Mouse (Mus musculus): ENCODE data around the gene Gcsh. TPM values are rescaled to one million over a fixed set of nuclear protein-coding genes. Genes with fewer than 3 reads are reported as not detected.
A peak's percentile ranks its signal among the peaks of the same experiment; 100 is the strongest.

Gene Gcsh
- total and polyA plus RNA-seq, 2 experiments from 2014 or later = 50.2 to 92.0 TPM

- H3K27ac ChIP-seq (ENCODE audit: low read depth, low read length) = no peak overlapping the region
These were observed 829 bp upstream of the Gcsh start for GRCm38 (mm10) chr8:116994016-116994716.

DNA sequence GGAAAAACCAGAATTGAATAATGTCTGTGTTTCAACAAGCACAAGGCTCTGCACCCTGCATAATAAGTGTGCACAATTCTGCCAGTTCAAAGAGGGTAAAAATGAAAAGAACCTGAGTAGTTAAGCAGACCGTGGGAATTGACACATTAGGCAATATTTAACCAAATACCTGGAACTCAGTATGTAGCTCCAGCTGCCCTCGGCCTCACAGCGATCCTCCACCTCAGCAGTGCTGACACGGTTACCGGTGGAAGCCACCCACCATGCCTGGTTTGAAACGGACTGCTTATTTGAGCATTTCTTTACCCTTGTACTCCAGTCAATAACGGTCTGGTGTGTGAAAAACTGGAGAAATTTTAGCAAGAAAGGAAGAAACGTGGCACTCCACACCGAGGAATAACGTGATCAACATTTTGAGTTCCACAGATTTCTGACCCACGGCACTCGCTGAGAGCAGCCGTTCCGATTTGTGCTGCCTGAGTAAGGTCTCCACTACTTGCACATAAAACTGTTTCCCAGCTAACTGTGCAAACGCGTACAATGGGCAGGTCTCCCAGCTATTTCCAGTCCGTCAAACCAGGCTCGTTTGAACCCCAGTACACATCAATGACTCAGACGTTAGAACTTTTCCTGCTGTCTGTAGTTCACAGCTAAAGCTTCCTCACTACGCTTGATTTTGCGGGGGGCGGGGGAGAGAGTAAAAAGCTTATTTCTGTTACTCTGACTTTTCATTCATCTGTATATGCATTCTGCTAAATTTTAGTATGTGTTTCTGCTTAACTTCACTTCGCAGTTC lies 963 bp downstream of the Gcsh start:
- Histone ChIP-seq H3K27ac (ENCODE audit: low read depth, low read length) (no peak overlapping the region), H3K9me3 (ENCODE audit: low read length) (no peaks in the 10 kb centered on the region), H3K4me2 (ENCODE audit: low read depth) (peak overlapping the region; percentile 86), H3K36me3 (ENCODE audit: insufficient read depth) (no peaks in the 10 kb centered on the region), H3K27me3 (ENCODE audit: insufficient read depth, low read length) (no peaks in the 10 kb centered on the region), H3K9ac (peak overlapping the region; percentile 58), H3K4me3 (ENCODE audit: low read depth, low read length) (peak overlapping the region; percentile 66), H3K4me1 (ENCODE audit: insufficient read depth) (peaks cover 9% of the 10 kb centered on the region; the same call in 1 of the 2 replicates)
- DNase-seq (no peak), ATAC-seq (no peak)
- WGBS = 4% methylated on average over 23 of the region's 23 CpGs
- no peak for TF ChIP-seq CTCF (IDR thresholded peaks at IDR 0.05; ENCODE audit: low read depth)

More at GRCm38 (mm10) chr8:116994016-116994716, 829 bp upstream of the Gcsh start:
- Histone ChIP-seq H3K4me3 (ENCODE audit: low read depth, low read length) (peak overlapping the region; percentile 66), H3K4me2 (ENCODE audit: low read depth) (peak overlapping the region; percentile 86), H3K36me3 (ENCODE audit: insufficient read depth) (no peaks in the 10 kb centered on the region), H3K4me1 (ENCODE audit: insufficient read depth) (peaks cover 9% of the 10 kb centered on the region; the same call in 1 of the 2 replicates), H3K9ac (peak overlapping the region; percentile 40; the same call in 1 of the 2 replicates), H3K27me3 (ENCODE audit: insufficient read depth, low read length) (no peaks in the 10 kb centered on the region), H3K9me3 (ENCODE audit: low read length) (no peaks in the 10 kb centered on the region)
- 60% methylated on average over 11 of the region's 11 CpGs for WGBS
- TF ChIP-seq CTCF (IDR thresholded peaks at IDR 0.05; ENCODE audit: low read depth) = no peak
- ATAC-seq (no peak), DNase-seq (no peak)

- Histone ChIP-seq H3K4me1 (ENCODE audit: insufficient read depth) (peaks cover 9% of the 10 kb centered on the region; the same call in 1 of the 2 replicates), H3K4me3 (ENCODE audit: low read depth, low read length) (no peak overlapping the region), H3K4me2 (ENCODE audit: low read depth) (no peak overlapping the region), H3K9me3 (ENCODE audit: low read length) (no peaks in the 10 kb centered on the region), H3K27ac (ENCODE audit: low read depth, low read length) (no peak overlapping the region), H3K36me3 (ENCODE audit: insufficient read depth) (no peaks in the 10 kb centered on the region), H3K27me3 (ENCODE audit: insufficient read depth, low read length) (no peaks in the 10 kb centered on the region), H3K9ac (no peak overlapping the region)
- no peak for ATAC-seq
- DNase-seq = no peak
- WGBS = 77% methylated on average over 8 of the region's 8 CpGs
- no peak for TF ChIP-seq CTCF (IDR thresholded peaks at IDR 0.05; ENCODE audit: low read depth)
These were observed 2.1 kb downstream of the Gcsh start for GRCm38 (mm10) chr8:116991241-116991640.

GRCm38 (mm10) chr8:116989842-116990241 lies 3.5 kb downstream of the Gcsh start:
- peaks cover 9% of the 10 kb centered on the region; the same call in 1 of the 2 replicates for H3K4me1 ChIP-seq (ENCODE audit: insufficient read depth)
- no peak for ATAC-seq

DNA sequence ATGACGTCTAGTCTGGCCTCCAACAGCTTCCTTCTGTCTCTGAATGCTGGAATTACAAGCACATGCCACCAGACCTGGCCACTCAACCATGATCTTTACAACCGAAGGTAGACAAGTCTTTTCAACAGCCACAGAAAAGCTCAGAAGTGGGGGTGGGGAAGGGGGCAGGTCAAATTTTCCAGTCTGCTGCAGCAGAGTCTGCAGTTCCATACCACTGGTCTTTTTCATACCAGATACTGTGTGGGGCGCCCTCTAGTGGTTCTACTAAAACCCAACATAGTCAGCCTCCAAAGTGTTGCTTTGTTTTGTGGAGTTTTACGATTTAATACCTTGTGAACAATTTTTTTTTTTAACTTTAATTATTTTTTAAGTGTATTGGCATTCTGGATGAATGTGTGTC lies 13.2 kb downstream of the Gcsh start:
- no peaks in the 10 kb centered on the region for H3K27me3 ChIP-seq (ENCODE audit: insufficient read depth, low read length)
- no peaks in the 10 kb centered on the region for H3K9me3 ChIP-seq (ENCODE audit: low read length)
- 0 out of 2 replicates have a peak, but pooled peaks cover 2% of the 10 kb centered on the region for H3K4me1 ChIP-seq (ENCODE audit: insufficient read depth)
- no peak for ATAC-seq
- peak; percentile 80 for DNase-seq
- H3K9ac ChIP-seq = no peak overlapping the region
- peak; percentile 74 for TF ChIP-seq CTCF (IDR thresholded peaks at IDR 0.05; ENCODE audit: low read depth)
- WGBS = 7% methylated on average over 4 of the region's 4 CpGs
- H3K4me3 ChIP-seq (ENCODE audit: low read depth, low read length) = no peak overlapping the region
- no peak overlapping the region for H3K4me2 ChIP-seq (ENCODE audit: low read depth)
- H3K36me3 ChIP-seq (ENCODE audit: insufficient read depth) = no peaks in the 10 kb centered on the region; the same call in 1 of the 2 replicates
- H3K27ac ChIP-seq (ENCODE audit: low read depth, low read length) = no peak overlapping the region

More at GRCm38 (mm10) chr8:116989842-116990241, 3.5 kb downstream of the Gcsh start:
- no peaks in the 10 kb centered on the region for H3K27me3 ChIP-seq (ENCODE audit: insufficient read depth, low read length)
- H3K9me3 ChIP-seq (ENCODE audit: low read length) = no peaks in the 10 kb centered on the region
- H3K27ac ChIP-seq (ENCODE audit: low read depth, low read length) = no peak overlapping the region
- WGBS = 95% methylated on average over 3 of the region's 3 CpGs
- H3K4me2 ChIP-seq (ENCODE audit: low read depth) = no peak overlapping the region
- H3K36me3 ChIP-seq (ENCODE audit: insufficient read depth) = no peaks in the 10 kb centered on the region
- H3K9ac ChIP-seq = no peak overlapping the region
- no peak overlapping the region for H3K4me3 ChIP-seq (ENCODE audit: low read depth, low read length)
- no peak for DNase-seq
- TF ChIP-seq CTCF (IDR thresholded peaks at IDR 0.05; ENCODE audit: low read depth) = no peak

DNA sequence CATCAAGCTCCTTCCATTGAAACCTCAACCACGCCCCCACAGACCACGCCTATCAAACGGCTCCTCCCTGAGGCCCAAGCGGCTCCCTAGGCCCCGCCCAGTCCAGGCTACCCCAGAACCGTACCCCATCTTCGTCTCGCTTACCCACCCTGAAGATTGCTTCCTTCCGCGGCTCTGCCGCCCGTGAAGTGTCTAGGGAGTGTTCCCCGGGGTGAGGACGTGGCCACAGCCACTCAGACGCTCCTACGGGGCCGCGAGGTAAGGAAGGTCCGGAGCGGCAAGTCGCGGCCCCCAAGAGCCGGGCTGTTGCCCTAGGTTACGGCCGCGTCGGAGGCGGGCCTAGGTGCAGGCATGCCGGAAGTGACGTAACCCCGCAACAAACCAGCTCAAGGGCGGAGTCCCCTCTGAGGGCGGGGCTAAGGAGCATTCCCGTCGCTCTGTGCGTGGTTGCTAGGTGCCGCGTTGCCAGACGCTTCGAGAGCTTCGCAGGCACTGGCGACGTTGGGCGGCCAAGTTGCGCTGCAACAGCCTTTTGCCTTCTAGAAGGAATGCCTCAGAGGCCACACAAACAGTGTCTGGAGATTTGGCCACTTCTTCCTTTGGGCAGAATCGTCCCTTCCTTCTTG lies 14.6 kb downstream of the Gcsh start, which contains the start of gene 1700030J22Rik:
Gene 1700030J22Rik (minus strand): TSS at position 329 of the 626 bp plus-strand sequence.
- peak; percentile 99 for DNase-seq
- ATAC-seq = peak; percentile 100
- Histone ChIP-seq H3K4me3 (ENCODE audit: low read depth, low read length) (peak within 1 kb of the TSS; percentile 75), H3K4me1 (ENCODE audit: insufficient read depth) (0 out of 2 replicates have a peak, but pooled peaks cover 2% of the 10 kb centered on the region), H3K4me2 (ENCODE audit: low read depth) (peak within 1 kb of the TSS; percentile 74), H3K27me3 (ENCODE audit: insufficient read depth, low read length) (no peaks in the 10 kb centered on the region), H3K27ac (ENCODE audit: low read depth, low read length) (peak within 1 kb of the TSS; percentile 35; the same call in 1 of the 2 replicates), H3K9ac (peak within 1 kb of the TSS; percentile 50), H3K9me3 (ENCODE audit: low read length) (no peaks in the 10 kb centered on the region), H3K36me3 (ENCODE audit: insufficient read depth) (no peaks in the 10 kb centered on the region)
- TF ChIP-seq CTCF (IDR thresholded peaks at IDR 0.05; ENCODE audit: low read depth) = peak; percentile 49
- WGBS = 1% methylated on average over 46 of the region's 46 CpGs
